Mouse (Mus musculus) brain, adult 2 months (tissue): ENCODE data around the gene Ehd2.

Experiments
- DNase-seq: peaks from one replicate; pipeline ENCODE4 v3.0.0; 2011; ENCODE audit warnings: low read depth, low spot score

Ehd2 gene

GRCm38 (mm10) chr7:15975451-15975850, 8.1 kb upstream of the Ehd2 start:
- no peak for DNase-seq

GRCm38 (mm10) chr7:15974712-15975111, 7.3 kb upstream of the Ehd2 start:
- DNase-seq: peak; percentile 69

- DNase-seq: peak; percentile 13
These were observed 4.9 kb upstream of the Ehd2 start for GRCm38 (mm10) chr7:15972247-15972646.

GRCm38 (mm10) chr7:15969674-15970073, 2.3 kb upstream of the Ehd2 start:
- DNase-seq: no peak

GRCm38 (mm10) chr7:15968322-15968721, 955 bp upstream of the Ehd2 start:
- no peak for DNase-seq

- DNase-seq: no peak
These were observed 878 bp downstream of the Ehd2 start for GRCm38 (mm10) chr7:15966489-15966888.

- no peak for DNase-seq
These were observed 3.3 kb downstream of the Ehd2 start for GRCm38 (mm10) chr7:15963798-15964652.

- peak; percentile 46 for DNase-seq
These were observed 4.8 kb downstream of the Ehd2 start for GRCm38 (mm10) chr7:15962311-15963288.

GRCm38 (mm10) chr7:15961798-15962197, 5.6 kb downstream of the Ehd2 start:
- DNase-seq: no peak

GRCm38 (mm10) chr7:15961239-15961638, 6.1 kb downstream of the Ehd2 start:
- no peak for DNase-seq

GRCm38 (mm10) chr7:15960691-15961090, 6.7 kb downstream of the Ehd2 start:
- no peak for DNase-seq

- no peak for DNase-seq
These were observed 11.2 kb downstream of the Ehd2 start for GRCm38 (mm10) chr7:15956143-15956542.

GRCm38 (mm10) chr7:15955509-15955908, 11.9 kb downstream of the Ehd2 start:
- no peak for DNase-seq

- DNase-seq: no peak
These were observed 12.4 kb downstream of the Ehd2 start for GRCm38 (mm10) chr7:15954978-15955443.

GRCm38 (mm10) chr7:15954436-15954835, 12.9 kb downstream of the Ehd2 start:
- no peak for DNase-seq

GRCm38 (mm10) chr7:15953307-15954074, 13.9 kb downstream of the Ehd2 start:
- DNase-seq: no peak

GRCm38 (mm10) chr7:15952416-15952815, 15.0 kb downstream of the Ehd2 start:
- no peak for DNase-seq

GRCm38 (mm10) chr7:15950008-15950407, 17.4 kb downstream of the Ehd2 start:
- no peak for DNase-seq

GRCm38 (mm10) chr7:15949216-15949790, 18.1 kb downstream of the Ehd2 start:
- no peak for DNase-seq

GRCm38 (mm10) chr7:15948381-15948941, 18.9 kb downstream of the Ehd2 start:
- DNase-seq: peak; percentile 86
